Mouse (Mus musculus) CH12.LX (cell line): Measurements from ENCODE around the gene Tmem104.

Source experiments
- BHLHE40 ChIP-seq: IDR thresholded peaks from 2 replicates; pipeline ENCODE4 v1.6.1; 2011; ENCODE audit warnings: mild to moderate bottlenecking, low read depth, low read length, improper control_type of control experiment
- CTCF ChIP-seq, 2 experiments: IDR thresholded peaks in 1 of 2; conservative IDR thresholded peaks in 1 of 2; 2 replicates each; pipeline ENCODE4 v1.5.1; 2011 to 2012; ENCODE audit warnings: low read depth in 2 of 2, low read length in 2 of 2, improper control_type of control experiment in 1 of 2, inconsistent platforms in 1 of 2, mild to moderate bottlenecking in 1 of 2, moderate library complexity in 1 of 2
- ELF1 ChIP-seq: IDR thresholded peaks from 2 replicates; pipeline ENCODE4 v1.6.1; 2014; ENCODE audit warnings: low read depth, mild to moderate bottlenecking, inconsistent platforms, low read length, improper control_type of control experiment
- EP300 ChIP-seq: IDR thresholded peaks from 2 replicates; pipeline ENCODE4 v1.6.1; 2011; ENCODE audit warnings: low read length, improper control_type of control experiment
- JUND ChIP-seq: conservative IDR thresholded peaks from 2 replicates; pipeline ENCODE4 v1.6.1; 2011; ENCODE audit warnings: low read depth, low read length, improper control_type of control experiment
- MAFK ChIP-seq: IDR thresholded peaks from 2 replicates; pipeline ENCODE4 v1.6.1; 2011; ENCODE audit warnings: low read length, improper control_type of control experiment; ENCODE audit not compliant: insufficient replicate concordance
- MAX ChIP-seq: IDR thresholded peaks from 2 replicates; pipeline ENCODE4 v1.6.1; 2011; ENCODE audit warnings: low read length, improper control_type of control experiment
- POLR2A ChIP-seq: IDR thresholded peaks from 2 replicates; pipeline ENCODE4 v1.6.1; 2011; ENCODE audit warnings: low read depth, mild to moderate bottlenecking, improper control_type of control experiment, low read length
- TCF12 ChIP-seq: IDR thresholded peaks from 2 replicates; pipeline ENCODE4 v1.6.1; 2014; ENCODE audit warnings: low read depth, mild to moderate bottlenecking, inconsistent platforms, low read length, improper control_type of control experiment
- USF1 ChIP-seq: IDR thresholded peaks from 2 replicates; pipeline ENCODE4 v1.6.1; 2014; ENCODE audit warnings: low read depth, mild to moderate bottlenecking, inconsistent platforms, low read length, improper control_type of control experiment

GRCm38 (mm10) chr11:115194693-115195092 is 7.4 kb downstream of the Tmem104 start:
- TF ChIP-seq MAFK (no peak), JUND (no peak), TCF12 (no peak), EP300 (no peak), USF1 (no peak), CTCF (conservative IDR thresholded peaks at IDR 0.05 in 1 of 2, IDR thresholded peaks at IDR 0.05 in 1 of 2; ENCODE audit: low read depth in 2 of 2, low read length in 2 of 2) (no peak), BHLHE40 (no peak), POLR2A (no peak), ELF1 (no peak), MAX (no peak)
